Mouse (Mus musculus): ENCODE measurements around the gene Mpeg1.

The Mpeg1 gene

GRCm38 (mm10) chr19:12460282-12461249, at the start of gene Mpeg1:
Gene Mpeg1 (plus strand): TSS chr19:12460779.
- no peak for DNase-seq

GRCm38 (mm10) chr19:12413737-12414136, 46.8 kb upstream of the Mpeg1 start:
- DNase-seq: no peak

- no peak for DNase-seq
Measured at GRCm38 (mm10) chr19:12417361-12417760, 43.2 kb upstream of the Mpeg1 start, which contains the start of gene Olfr1441. Gene Olfr1441 (plus strand): TSS chr19:12417433.

DNA sequence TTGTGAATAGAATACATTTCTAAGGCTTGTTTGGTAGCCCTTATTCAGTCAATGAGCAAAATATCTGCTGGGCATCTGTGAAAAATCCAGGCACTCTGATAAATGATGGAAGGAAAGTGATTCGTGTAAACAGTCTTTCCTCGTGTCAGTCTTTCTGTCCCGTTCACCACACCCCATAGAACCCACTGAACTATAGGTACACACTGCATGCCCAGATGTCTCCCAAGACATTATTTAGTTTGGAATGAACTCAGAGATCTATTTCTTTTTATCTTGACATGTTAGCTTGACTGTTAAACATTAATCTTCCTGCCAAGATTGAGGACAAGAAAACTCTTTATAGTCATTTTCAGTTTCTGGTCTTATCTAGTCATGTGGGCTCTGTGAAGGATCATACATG, 42.3 kb upstream of the Mpeg1 start:
- no peak for DNase-seq

- DNase-seq: no peak
Measured at GRCm38 (mm10) chr19:12420555-12420954, 40.0 kb upstream of the Mpeg1 start.

- no peak for DNase-seq
Measured at GRCm38 (mm10) chr19:12421680-12422079, 38.9 kb upstream of the Mpeg1 start.

- no peak for DNase-seq
Measured at GRCm38 (mm10) chr19:12427101-12427500, 33.5 kb upstream of the Mpeg1 start.

- no peak for DNase-seq
Measured at GRCm38 (mm10) chr19:12427605-12428004, 33.0 kb upstream of the Mpeg1 start, which contains the start of gene Pfpl. Gene Pfpl (plus strand): TSS chr19:12427905.

- peak; percentile 21 to 25 for DNase-seq
Measured at GRCm38 (mm10) chr19:12433033-12433432, 27.5 kb upstream of the Mpeg1 start.

GRCm38 (mm10) chr19:12435011-12435416, 25.6 kb upstream of the Mpeg1 start:
- DNase-seq: no peak

GRCm38 (mm10) chr19:12435750-12436524, 24.6 kb upstream of the Mpeg1 start:
- DNase-seq: no peak

DNA sequence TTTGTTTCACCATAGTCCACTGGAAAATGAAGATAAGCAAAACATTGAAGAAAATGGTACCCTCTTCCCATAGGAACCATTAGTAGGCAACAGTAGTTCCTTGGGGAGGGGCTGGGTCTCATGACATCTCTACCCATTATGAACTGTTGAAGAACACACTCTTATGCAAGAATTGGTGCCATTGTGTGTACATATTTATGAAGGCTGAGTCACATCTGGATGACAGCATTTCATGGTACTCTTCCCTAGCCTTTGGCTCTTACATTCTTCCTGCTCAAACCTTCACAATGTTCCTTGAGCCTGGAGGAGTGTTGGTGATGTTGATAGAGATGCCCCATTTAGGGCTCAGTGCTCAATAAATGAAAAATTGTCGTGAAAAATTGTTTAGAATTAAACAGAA, 21.0 kb upstream of the Mpeg1 start:
- no peak for DNase-seq

DNA sequence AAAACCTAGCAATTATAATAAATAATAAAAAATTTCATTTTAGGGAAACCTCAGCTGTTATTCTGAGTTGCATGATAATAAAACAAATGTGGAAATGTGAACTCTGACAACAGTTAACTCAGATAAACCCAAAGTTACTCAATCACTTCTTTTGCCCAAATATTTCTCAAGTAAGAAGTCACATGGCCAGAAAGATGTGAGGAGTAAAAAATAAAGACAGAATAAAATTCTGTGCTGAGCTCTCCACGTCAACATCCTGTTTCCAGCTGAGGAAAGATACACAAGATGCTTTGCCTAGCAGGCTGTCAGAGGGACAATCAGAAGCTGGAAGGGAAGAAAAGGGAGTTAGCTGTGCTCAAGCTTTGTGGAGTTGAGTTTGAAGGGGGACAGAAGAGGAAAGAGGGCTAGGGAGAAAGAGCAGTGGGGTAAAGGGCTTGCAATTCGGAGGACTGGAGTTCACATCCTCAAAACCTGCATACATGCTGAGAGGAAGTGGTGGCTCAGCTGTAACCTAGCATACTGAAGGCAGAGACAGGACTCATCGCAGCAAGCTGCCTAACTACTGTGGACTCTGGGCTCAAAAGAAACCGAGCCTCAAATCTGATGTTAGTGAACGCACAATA, 20.4 kb upstream of the Mpeg1 start:
- no peak for DNase-seq

GRCm38 (mm10) chr19:12442560-12442959, 18.0 kb upstream of the Mpeg1 start:
- DNase-seq: no peak

GRCm38 (mm10) chr19:12445014-12445413, 15.6 kb upstream of the Mpeg1 start:
- DNase-seq: no peak

GRCm38 (mm10) chr19:12457401-12458066, 3.0 kb upstream of the Mpeg1 start:
- DNase-seq: no peak

DNA sequence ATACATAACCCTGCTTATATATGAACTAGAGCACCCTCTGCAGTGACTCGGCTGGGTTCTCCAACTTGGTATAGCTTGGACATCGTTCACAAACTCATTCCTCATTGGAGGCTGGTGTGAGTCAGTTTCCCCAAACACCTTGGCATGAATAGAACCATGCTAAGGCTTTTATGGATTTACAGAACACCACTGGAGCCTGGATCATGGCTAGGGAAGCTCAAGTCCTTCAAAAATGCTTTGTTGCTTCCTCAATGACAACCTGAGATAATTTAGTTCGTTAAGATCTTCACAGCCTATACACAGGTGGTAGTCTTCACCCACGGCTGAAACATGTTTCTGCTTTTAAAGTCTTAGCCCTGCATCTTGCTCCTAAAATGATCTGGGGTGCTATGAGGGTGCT, 1.1 kb upstream of the Mpeg1 start:
- DNase-seq: no peak

DNA sequence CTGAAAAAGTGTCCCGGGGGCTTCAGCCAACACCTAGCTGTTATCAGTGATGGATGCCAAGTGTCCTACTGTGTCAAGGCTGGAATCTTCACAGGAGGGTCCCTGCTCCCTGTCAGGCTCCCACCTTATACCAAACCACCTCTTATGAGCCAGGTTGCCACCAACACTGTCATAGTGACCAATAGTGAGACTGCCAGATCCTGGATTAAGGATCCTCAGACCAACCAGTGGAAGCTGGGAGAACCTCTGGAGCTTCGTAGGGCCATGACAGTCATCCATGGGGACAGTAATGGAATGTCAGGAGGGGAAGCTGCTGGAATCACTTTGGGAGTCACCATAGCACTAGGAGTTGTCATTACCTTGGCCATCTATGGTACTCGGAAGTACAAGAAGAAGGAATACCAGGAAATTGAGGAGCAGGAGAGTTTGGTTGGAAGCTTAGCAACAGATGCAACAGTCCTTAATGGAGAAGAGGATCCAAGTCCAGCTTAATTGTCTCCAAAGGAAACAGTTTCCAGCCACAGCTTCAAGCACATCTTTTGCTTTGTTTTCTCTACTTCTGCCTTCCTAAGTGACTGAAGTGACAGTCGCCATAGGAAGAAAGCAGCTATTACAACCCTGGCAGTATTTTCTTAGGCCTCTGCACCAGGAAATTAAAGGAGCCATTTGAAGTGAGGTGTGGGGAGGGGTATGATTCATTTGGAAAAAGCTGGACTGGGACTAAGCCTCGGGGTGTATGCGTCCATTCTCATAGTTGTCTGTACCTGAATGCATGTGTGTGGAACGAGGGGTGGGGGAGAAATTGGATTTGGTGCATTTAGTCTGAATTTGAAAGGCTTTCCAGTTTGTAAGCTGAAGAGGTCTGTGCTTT, 2.5 kb downstream of the Mpeg1 start:
- DNase-seq: no peak

GRCm38 (mm10) chr19:12463722-12464035, 3.1 kb downstream of the Mpeg1 start:
- DNase-seq: no peak

DNA sequence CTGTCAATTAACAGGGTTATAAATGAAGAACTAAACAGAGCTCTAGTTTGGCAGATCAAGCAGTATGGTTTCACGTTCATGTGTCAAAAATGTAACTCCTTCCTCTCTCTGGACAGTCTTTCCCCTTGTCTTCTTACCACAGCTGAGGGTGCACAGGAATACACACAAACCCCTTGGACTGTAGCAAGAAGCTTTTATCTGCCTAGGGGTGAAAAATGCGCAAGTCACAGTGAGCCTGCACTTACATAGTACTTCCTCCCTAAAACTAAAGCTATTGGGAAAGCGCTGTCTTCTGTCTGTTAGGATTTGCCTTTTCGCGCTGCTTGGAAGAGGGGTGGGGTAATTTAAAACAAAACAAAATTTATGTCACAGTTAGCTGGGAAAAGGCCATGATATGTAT, 3.5 kb downstream of the Mpeg1 start:
- no peak for DNase-seq

GRCm38 (mm10) chr19:12464674-12465073, 4.1 kb downstream of the Mpeg1 start:
- DNase-seq: no peak

Measured in cerebellum, postnatal 14 days (tissue).